Mouse (Mus musculus) CH12.LX (cell line): ENCODE measurements around the gene Dars.

Experiments
- CHD2 ChIP-seq: IDR thresholded peaks from 2 replicates; pipeline ENCODE4 v1.6.1; 2011; ENCODE audit warnings: low read length, improper control_type of control experiment
- CTCF ChIP-seq, 2 experiments: IDR thresholded peaks in 1 of 2; conservative IDR thresholded peaks in 1 of 2; 2 replicates each; pipeline ENCODE4 v1.5.1; 2011 to 2012; ENCODE audit warnings: low read depth in 2 of 2, low read length in 2 of 2, improper control_type of control experiment in 1 of 2, inconsistent platforms in 1 of 2, mild to moderate bottlenecking in 1 of 2, moderate library complexity in 1 of 2
- MAX ChIP-seq: IDR thresholded peaks from 2 replicates; pipeline ENCODE4 v1.6.1; 2011; ENCODE audit warnings: low read length, improper control_type of control experiment
- MEF2A ChIP-seq: IDR thresholded peaks from 2 replicates; pipeline ENCODE4 v1.6.1; 2014; ENCODE audit warnings: low read depth, mild to moderate bottlenecking, inconsistent platforms, low read length, improper control_type of control experiment, borderline replicate concordance
- MXI1 ChIP-seq: IDR thresholded peaks from 2 replicates; pipeline ENCODE4 v1.6.1; 2011; ENCODE audit warnings: mild to moderate bottlenecking, low read depth, low read length, improper control_type of control experiment
- NELFE ChIP-seq: IDR thresholded peaks from 2 replicates; pipeline ENCODE4 v1.6.1; 2011; ENCODE audit warnings: low read depth, low read length, improper control_type of control experiment
- POLR2A ChIP-seq: IDR thresholded peaks from 2 replicates; pipeline ENCODE4 v1.6.1; 2011; ENCODE audit warnings: low read depth, mild to moderate bottlenecking, improper control_type of control experiment, low read length
- POLR2AphosphoS2 ChIP-seq: IDR thresholded peaks from 2 replicates; pipeline ENCODE4 v1.6.1; 2011; ENCODE audit warnings: low read depth, low read length, improper control_type of control experiment
- RCOR1 ChIP-seq: conservative IDR thresholded peaks from 2 replicates; pipeline ENCODE4 v1.6.1; 2012; ENCODE audit warnings: low read depth, mild to moderate bottlenecking, inconsistent platforms, low read length, improper control_type of control experiment
- TCF12 ChIP-seq: IDR thresholded peaks from 2 replicates; pipeline ENCODE4 v1.6.1; 2014; ENCODE audit warnings: low read depth, mild to moderate bottlenecking, inconsistent platforms, low read length, improper control_type of control experiment
- USF1 ChIP-seq: IDR thresholded peaks from 2 replicates; pipeline ENCODE4 v1.6.1; 2014; ENCODE audit warnings: low read depth, mild to moderate bottlenecking, inconsistent platforms, low read length, improper control_type of control experiment
- USF2 ChIP-seq: conservative IDR thresholded peaks from 2 replicates; pipeline ENCODE4 v1.6.1; 2011; ENCODE audit warnings: low read depth, low read length, improper control_type of control experiment
- ZMIZ1 ChIP-seq: IDR thresholded peaks from 2 replicates; pipeline ENCODE4 v1.6.1; 2012; ENCODE audit warnings: low read depth, mild to moderate bottlenecking, inconsistent platforms, low read length, improper control_type of control experiment
- ZNF384 ChIP-seq: IDR thresholded peaks from 2 replicates; pipeline ENCODE4 v1.6.1; 2012; ENCODE audit warnings: low read depth, low read length, improper control_type of control experiment, inconsistent platforms

DNA sequence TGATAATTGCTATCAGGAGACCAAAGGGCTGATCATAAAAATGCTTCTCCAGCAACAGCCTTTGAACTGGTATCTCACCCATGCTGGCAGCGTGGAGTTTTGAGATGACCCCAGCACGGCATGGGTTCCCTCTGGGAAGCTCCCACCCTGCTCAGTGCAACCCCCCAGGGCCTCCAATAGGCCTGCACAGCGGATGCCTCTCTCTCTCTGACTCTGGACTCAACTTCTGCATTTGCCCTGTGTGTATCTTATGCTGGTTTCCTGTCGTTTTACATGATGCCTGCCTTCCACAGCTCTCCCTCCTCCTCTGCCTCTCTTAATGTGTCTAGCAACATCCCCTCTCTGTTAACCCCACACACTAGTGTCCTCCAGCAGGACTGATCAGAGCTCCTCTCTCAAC, 102.5 kb downstream of the Dars start:
- TF ChIP-seq POLR2AphosphoS2 (no peak), CTCF (conservative IDR thresholded peaks at IDR 0.05 in 1 of 2, IDR thresholded peaks at IDR 0.05 in 1 of 2; ENCODE audit: low read depth in 2 of 2, low read length in 2 of 2) (no peak), MEF2A (no peak), CHD2 (no peak), NELFE (no peak), ZNF384 (no peak), MXI1 (no peak), POLR2A (no peak), TCF12 (no peak), ZMIZ1 (no peak), USF2 (no peak), USF1 (no peak), RCOR1 (no peak), MAX (no peak)
